Mouse (Mus musculus) induced T-regulatory cell, adult 2 months (primary cell): Measurements from ENCODE around the gene Kdm2a.

Experiments used
- DNase-seq: peaks from one replicate; pipeline ENCODE4 v3.0.0-alpha.2; 2012; ENCODE audit warnings: low read depth

Gene Kdm2a

GRCm38 (mm10) chr19:4328737-4329304 is 69.3 kb downstream of the Kdm2a start:
- DNase-seq, result no peak

- DNase-seq, result no peak
These were observed 71.2 kb downstream of the Kdm2a start for GRCm38 (mm10) chr19:4326881-4327280.

GRCm38 (mm10) chr19:4326106-4326505 is 72.0 kb downstream of the Kdm2a start:
- no peak for DNase-seq

GRCm38 (mm10) chr19:4322134-4322533 is 76.0 kb downstream of the Kdm2a start:
- no peak for DNase-seq

GRCm38 (mm10) chr19:4321622-4322021 is 76.5 kb downstream of the Kdm2a start:
- no peak for DNase-seq

GRCm38 (mm10) chr19:4319272-4319671 is 78.8 kb downstream of the Kdm2a start:
- no peak for DNase-seq

GRCm38 (mm10) chr19:4317181-4317580 is 80.9 kb downstream of the Kdm2a start:
- DNase-seq, result no peak

GRCm38 (mm10) chr19:4315223-4315944 is 82.7 kb downstream of the Kdm2a start:
- DNase-seq, result no peak

- peak; percentile 90 for DNase-seq
These were observed 88.3 kb downstream of the Kdm2a start for GRCm38 (mm10) chr19:4309776-4310185.

GRCm38 (mm10) chr19:4309302-4309701 is 88.8 kb downstream of the Kdm2a start:
- DNase-seq, result no peak

GRCm38 (mm10) chr19:4306190-4306577 is 91.9 kb downstream of the Kdm2a start, which contains the start of gene Grk2:
Gene Grk2 (minus strand): TSS chr19:4306222.
- peak; percentile 85 for DNase-seq

- peak; percentile 73 for DNase-seq
These were observed 92.4 kb downstream of the Kdm2a start for GRCm38 (mm10) chr19:4305491-4306189.

- DNase-seq, result peak; percentile 85
These were observed 93.2 kb downstream of the Kdm2a start for GRCm38 (mm10) chr19:4304871-4305321.

- DNase-seq, result peak; percentile 83
These were observed 93.7 kb downstream of the Kdm2a start for GRCm38 (mm10) chr19:4304251-4304821.

GRCm38 (mm10) chr19:4303640-4303995 is 94.5 kb downstream of the Kdm2a start:
- no peak for DNase-seq

GRCm38 (mm10) chr19:4302936-4303639 is 95.0 kb downstream of the Kdm2a start:
- DNase-seq, result peak; percentile 54

GRCm38 (mm10) chr19:4301735-4302651 is 96.1 kb downstream of the Kdm2a start:
- peak; percentile 82 for DNase-seq

GRCm38 (mm10) chr19:4300852-4301734 is 97.0 kb downstream of the Kdm2a start:
- peak; percentile 59 for DNase-seq

- peak; percentile 93 for DNase-seq
These were observed 97.8 kb downstream of the Kdm2a start for GRCm38 (mm10) chr19:4300271-4300704.
